In the genomic region with DNA sequence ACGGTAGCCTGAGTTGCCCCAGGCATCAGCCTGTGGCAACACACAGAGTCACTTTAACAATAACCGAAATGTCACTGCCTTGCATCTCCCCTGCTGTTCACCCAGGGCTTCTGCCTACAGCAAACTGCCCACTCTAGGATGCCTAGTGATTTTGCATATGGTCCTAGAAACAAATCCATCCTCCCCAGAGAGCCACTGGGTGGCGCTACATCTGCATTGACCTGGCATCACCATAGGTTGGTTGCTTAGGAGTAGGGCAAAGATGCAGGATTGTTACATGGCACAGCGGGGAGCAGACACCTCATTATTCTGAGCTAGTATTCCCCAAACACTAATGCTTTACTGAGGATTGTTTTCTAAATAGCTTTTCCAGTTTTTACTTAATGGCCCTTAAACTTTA, we compare ENCODE assay signal across 8 mouse cellular contexts.
DNase-seq lines count a peak whose midpoint lies in the region; ATAC-seq lines count a peak whose summit lies in the region.

No protein-coding gene starts in this region.

- ATAC-seq in erythroid progenitor cell, adult 5-6 weeks (replicated peaks; ENCODE audit: low FRiP score, poor library complexity, severe bottlenecking), result no peak

- peak; percentile 6 for DNase-seq in cerebellum, adult 9-10 months
- DNase-seq in cerebellum, postnatal 4 days (ENCODE audit: low spot score in 2 of 2), result no peak
- DNase-seq in ovary, postnatal 14 days (ENCODE audit: low spot score), result peak; percentile 15
- DNase-seq in ovary, postnatal 10 days (ENCODE audit: low spot score), result no peak
- peak; percentile 14 for DNase-seq in c-Kit-positive CD71-negative TER-119-negative erythroid progenitor cells, embryonic 14.5 days (ENCODE audit: low read depth)
- DNase-seq in lung, adult 18-20 months, result peak; percentile 17 to 32
- DNase-seq in urinary bladder, postnatal 25 days (ENCODE audit: low spot score), result peak; percentile 14

Comparison
In these comparisons a context has a peak if more than half of its experiments do, and no peak if none do; other contexts are left out.
1. DNase-seq: peak in cerebellum, adult 9-10 months (single experiment), ovary, postnatal 14 days (single experiment), c-Kit-positive CD71-negative TER-119-negative erythroid progenitor cells, embryonic 14.5 days (single experiment), lung, adult 18-20 months (2 of 2) and urinary bladder, postnatal 25 days (single experiment); none in cerebellum, postnatal 4 days (0 of 2) and ovary, postnatal 10 days (single experiment).